Mouse (Mus musculus) CH12.LX (cell line): Measurements from ENCODE around the gene Olfr1263.

Source experiments
- CHD2 ChIP-seq: IDR thresholded peaks from 2 replicates; pipeline ENCODE4 v1.6.1; 2011; ENCODE audit warnings: low read length, improper control_type of control experiment
- CTCF ChIP-seq, 2 experiments: IDR thresholded peaks in 1 of 2; conservative IDR thresholded peaks in 1 of 2; 2 replicates each; pipeline ENCODE4 v1.5.1; 2011 to 2012; ENCODE audit warnings: low read depth in 2 of 2, low read length in 2 of 2, improper control_type of control experiment in 1 of 2, inconsistent platforms in 1 of 2, mild to moderate bottlenecking in 1 of 2, moderate library complexity in 1 of 2
- ZNF384 ChIP-seq: IDR thresholded peaks from 2 replicates; pipeline ENCODE4 v1.6.1; 2012; ENCODE audit warnings: low read depth, low read length, improper control_type of control experiment, inconsistent platforms

- TF ChIP-seq CTCF (conservative IDR thresholded peaks at IDR 0.05 in 1 of 2, IDR thresholded peaks at IDR 0.05 in 1 of 2; ENCODE audit: low read depth in 2 of 2, low read length in 2 of 2) (no peak), ZNF384 (no peak), CHD2 (no peak)
Measured at GRCm38 (mm10) chr2:90011831-90012230, at the start of gene Olfr1263.
